Mouse (Mus musculus) cerebellum, adult 2 months (tissue): ENCODE results near the gene 2310039H08Rik. TPM values are rescaled to one million over a fixed set of nuclear protein-coding genes. Genes with fewer than 3 reads are reported as not detected.
"Not testable (repeated sequence)": the region's sequence is repeated elsewhere in the genome, so short reads cannot be mapped to it uniquely, and the experiment has no call there.

ENCODE experiments used
- DNase-seq, 2 experiments: peaks; one replicate each; pipeline ENCODE4 v3.0.0; 2021
- H3K27ac ChIP-seq: fragments of 200-500 bp; 2 replicates; pipeline ENCODE4 v1.5.1; 2012; ENCODE audit warnings: low read length, control low read depth, inconsistent platforms; ENCODE audit not compliant: insufficient read depth
- H3K27me3 ChIP-seq: fragments of 200-500 bp; 2 replicates; pipeline ENCODE4 v1.6.1; 2012; ENCODE audit warnings: inconsistent platforms, mild to moderate bottlenecking, low read length, moderate library complexity; ENCODE audit not compliant: control insufficient read depth, insufficient read depth
- H3K4me1 ChIP-seq: fragments of 200-500 bp; 2 replicates; pipeline ENCODE4 v1.6.1; 2011; ENCODE audit warnings: low read length; ENCODE audit not compliant: control insufficient read depth, insufficient read depth
- H3K4me3 ChIP-seq: fragments of 200-500 bp; replicated peaks from 2 replicates; pipeline ENCODE3; 2011; ENCODE audit warnings: mild to moderate bottlenecking, low read depth, low read length, control low read depth; ENCODE audit not compliant: insufficient read depth
- CTCF ChIP-seq: fragments of 200-500 bp; IDR thresholded peaks from 2 replicates; pipeline ENCODE4 v1.5.1; 2011; ENCODE audit warnings: low read depth, mild to moderate bottlenecking, control low read depth, low read length, moderate library complexity, borderline replicate concordance; ENCODE audit not compliant: insufficient read depth
- POLR2A ChIP-seq: fragments of 200-500 bp; IDR thresholded peaks from 2 replicates; pipeline ENCODE4 v1.6.1; 2011; ENCODE audit warnings: low read length, control low read depth, borderline replicate concordance; ENCODE audit not compliant: insufficient read depth
- WGBS: fragments of 180-500 bp; shearing (Covaris S2); methylation state at CpG from one replicate; pipeline ENCODE4 v1.1.7; 2018; 5-methylcytosine and 5-hydroxymethylcytosine counted together
- polyA plus RNA-seq: library from polyadenylated mRNA; depleted of rRNA; stranded (reverse); fragments of >200 nt; gene quantifications from 2 replicates; pipeline ENCODE4 v1.2.3, GENCODE M21; 2012

Gene 2310039H08Rik
- polyA plus RNA-seq, 1 experiment, result 22.1 TPM

DNA sequence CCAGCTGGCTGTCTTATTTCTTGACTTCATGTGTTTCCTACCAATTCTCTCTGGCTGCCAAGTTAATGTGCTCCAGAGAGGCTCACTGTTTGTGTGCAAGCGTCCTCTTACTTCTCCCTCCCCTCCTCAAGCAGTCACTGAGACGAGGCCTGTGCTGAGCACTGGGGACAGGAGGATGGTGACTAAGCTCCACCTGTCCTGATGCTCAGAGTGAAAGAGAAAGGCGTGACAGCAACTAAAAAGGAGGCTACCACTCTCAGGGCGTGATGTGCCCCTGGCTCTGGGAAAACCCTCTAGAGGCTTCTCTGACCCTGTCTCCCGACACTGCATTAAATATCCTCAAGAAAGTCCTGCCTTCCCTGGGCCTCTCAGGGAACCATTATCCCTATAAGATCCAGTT is 23.2 kb upstream of the 2310039H08Rik start:
- DNase-seq, result no peak
- no peak for TF ChIP-seq POLR2A
- TF ChIP-seq CTCF, result no peak
- 0 out of 2 replicates have a peak, but pooled peaks cover 4% of the 10 kb centered on the region for H3K4me1 ChIP-seq
- H3K27ac ChIP-seq, result no peak overlapping the region
- no peaks in the 10 kb centered on the region for H3K27me3 ChIP-seq
- H3K4me3 ChIP-seq, result no peak overlapping the region
- WGBS, result 82% methylated on average over 5 of the region's 5 CpGs

DNA sequence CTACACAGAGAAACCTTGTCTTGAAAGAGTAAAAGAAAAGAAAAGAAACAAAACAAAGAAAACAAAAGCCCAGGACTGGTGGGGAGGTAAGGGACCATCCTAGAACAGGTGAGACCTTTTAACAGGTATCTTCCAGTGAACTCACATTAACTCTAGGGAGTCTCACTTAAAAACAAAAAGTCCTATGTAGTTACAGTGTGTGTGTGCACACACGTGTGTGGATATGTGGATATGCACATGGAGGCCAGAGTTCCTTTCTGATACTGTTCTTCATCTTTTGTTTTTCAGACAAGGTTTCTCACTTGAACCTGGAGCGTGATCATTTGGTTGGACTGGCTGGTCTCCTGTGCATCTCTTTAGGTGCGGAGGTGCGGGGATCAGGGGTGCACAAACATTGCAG is 21.9 kb upstream of the 2310039H08Rik start:
- no peak for DNase-seq
- Histone ChIP-seq H3K27ac (no peak overlapping the region), H3K27me3 (no peaks in the 10 kb centered on the region), H3K4me1 (0 out of 2 replicates have a peak, but pooled peaks cover 4% of the 10 kb centered on the region), H3K4me3 (no peak overlapping the region)
- 92% methylated on average over 4 of the region's 4 CpGs for WGBS
- TF ChIP-seq CTCF, result no peak
- no peak for TF ChIP-seq POLR2A

DNA sequence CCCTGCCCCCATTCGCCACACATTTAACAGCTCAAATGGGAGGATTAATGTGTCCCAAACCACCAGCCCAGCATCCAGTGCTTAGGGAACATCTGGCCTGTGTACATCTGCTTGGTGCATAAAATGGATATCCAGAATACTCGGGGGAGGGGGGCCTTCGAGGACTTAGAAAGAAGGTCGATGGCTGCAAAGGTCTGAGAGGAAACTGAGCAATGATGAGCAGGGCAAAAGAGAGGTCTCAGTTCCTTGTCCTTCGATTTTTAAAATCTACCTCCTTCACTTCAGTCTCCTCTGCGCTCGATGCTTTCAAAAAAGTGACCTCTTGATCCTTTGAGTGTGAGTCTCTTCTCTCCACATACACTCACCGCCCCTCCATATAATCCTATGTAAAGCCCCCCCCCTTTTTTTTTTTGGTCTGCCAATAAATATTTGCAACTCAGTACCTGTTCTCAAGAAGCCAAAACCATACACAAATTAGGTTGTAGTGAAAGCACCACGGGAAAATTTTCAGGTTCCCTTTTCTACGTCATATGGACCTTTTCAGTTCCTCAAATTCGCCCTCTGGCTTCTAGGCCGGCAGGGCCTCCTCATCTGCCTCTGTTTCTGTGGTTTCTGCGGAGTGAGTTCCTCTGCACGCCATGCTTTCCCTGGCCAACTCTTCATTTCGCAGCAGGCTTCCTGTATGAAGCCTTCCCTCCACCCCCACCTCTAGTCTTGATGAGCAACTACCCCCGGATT is 21.2 kb upstream of the 2310039H08Rik start:
- 21% methylated on average over 16 of the region's 16 CpGs for WGBS
- Histone ChIP-seq H3K4me1 (0 out of 2 replicates have a peak, but pooled peaks cover 4% of the 10 kb centered on the region), H3K4me3 (peak overlapping the region; percentile 58), H3K27ac (peak overlapping the region; percentile 2; the same call in 1 of the 2 replicates), H3K27me3 (no peaks in the 10 kb centered on the region)
- DNase-seq, result no peak
- TF ChIP-seq POLR2A, result no peak
- no peak for TF ChIP-seq CTCF

DNA sequence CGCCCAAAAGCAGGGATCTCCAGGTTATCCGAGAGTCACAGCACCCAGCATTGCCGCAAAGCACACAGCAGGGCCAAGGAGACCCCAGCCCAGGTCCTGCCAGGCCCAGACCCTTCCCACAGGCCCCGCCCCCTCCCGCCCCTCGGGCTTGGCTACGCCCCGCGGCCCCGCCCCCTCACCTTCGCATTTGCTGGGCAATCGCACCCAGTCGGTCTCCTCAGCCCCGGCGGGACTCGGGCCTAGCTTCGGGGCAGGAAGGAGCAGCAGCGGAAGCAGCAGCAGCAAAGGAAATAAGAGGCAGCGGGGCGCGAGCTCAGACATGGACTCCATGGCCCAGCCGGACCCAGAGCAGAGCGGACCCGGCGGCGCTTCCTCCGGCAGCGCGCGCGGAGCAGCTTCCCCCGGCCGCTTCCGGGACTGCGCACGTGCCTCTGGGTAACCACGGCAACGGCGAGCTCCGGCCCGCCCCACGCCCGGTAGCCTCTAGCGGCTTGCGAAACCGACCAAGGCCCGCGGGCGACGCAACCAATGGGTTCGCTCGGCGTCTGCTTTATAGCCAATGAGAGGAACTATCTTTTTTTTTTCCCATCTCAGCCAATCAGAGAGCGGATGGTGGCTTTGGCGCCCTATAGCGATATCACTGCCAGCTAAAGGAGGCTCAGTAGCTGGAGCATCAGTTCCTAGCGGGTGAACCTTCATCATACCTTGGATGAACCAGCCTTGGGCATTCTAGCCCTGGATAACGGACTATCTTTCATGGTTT is 20.5 kb upstream of the 2310039H08Rik start, which contains the start of gene Cnpy3:
Gene Cnpy3, minus strand, starts transcription at position 421 of the 763 bp plus-strand sequence.
- Histone ChIP-seq H3K27ac (peak within 1 kb of the TSS; percentile 40), H3K27me3 (no peaks in the 10 kb centered on the region), H3K4me3 (peak within 1 kb of the TSS; percentile 58), H3K4me1 (0 out of 2 replicates have a peak, but pooled peaks cover 4% of the 10 kb centered on the region)
- peak; percentile 97 to 100 for DNase-seq
- peak; percentile 78; the same call in 1 of the 2 replicates for TF ChIP-seq POLR2A
- no peak for TF ChIP-seq CTCF
- 1% methylated on average over 58 of the region's 58 CpGs for WGBS

DNA sequence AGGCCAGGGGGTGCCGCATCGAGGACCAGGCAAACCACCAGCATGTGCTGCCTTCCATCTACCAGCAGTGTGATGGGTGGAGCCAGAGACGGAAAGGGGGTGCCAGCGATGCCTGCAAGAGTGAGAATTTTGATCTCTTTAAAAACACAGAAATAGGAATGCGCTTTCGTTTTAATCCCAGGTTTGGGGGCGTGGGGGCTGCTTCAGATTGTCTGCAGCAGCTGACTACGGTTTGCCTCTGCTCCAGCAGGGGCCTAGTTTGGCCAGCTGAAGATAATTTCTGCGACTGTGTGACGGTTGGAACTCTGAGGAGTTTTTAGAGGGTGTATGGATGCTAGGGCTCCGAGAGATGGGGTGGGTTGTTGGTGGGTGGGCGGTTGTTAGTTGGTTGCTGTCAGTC is 13.7 kb upstream of the 2310039H08Rik start:
- WGBS, result 73% methylated on average over 12 of the region's 12 CpGs
- Histone ChIP-seq H3K27me3 (no peaks in the 10 kb centered on the region), H3K27ac (no peak overlapping the region), H3K4me1 (no peaks in the 10 kb centered on the region), H3K4me3 (no peak overlapping the region)
- DNase-seq, result no peak
- no peak for TF ChIP-seq CTCF
- no peak for TF ChIP-seq POLR2A

DNA sequence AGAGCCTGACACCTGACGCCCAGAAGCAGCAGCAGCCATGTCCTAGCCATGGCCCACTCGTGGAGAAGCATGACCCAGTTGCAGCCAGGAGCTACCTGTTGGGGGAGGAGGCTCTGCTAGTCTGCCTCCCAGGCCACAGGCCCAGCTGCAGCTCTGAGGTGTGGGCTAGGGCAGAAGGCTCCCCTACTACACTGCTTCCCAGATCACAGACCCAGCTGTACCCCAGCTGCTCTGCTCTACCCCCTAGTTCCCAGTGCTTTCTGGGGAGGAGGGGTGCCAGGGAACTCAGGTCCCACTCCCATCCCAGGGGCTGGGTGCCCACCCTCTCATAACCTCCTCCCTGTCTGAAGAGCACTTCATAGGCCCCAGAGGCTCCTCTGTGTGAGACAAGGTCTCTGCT is 8.9 kb upstream of the 2310039H08Rik start, which contains the start of gene Ptcra:
Gene Ptcra, minus strand, starts transcription at position 169 of the 400 bp plus-strand sequence.
- H3K4me3 ChIP-seq, result no peak within 1 kb of the TSS
- no peaks in the 10 kb centered on the region for H3K4me1 ChIP-seq
- DNase-seq, result no peak
- no peaks in the 10 kb centered on the region for H3K27me3 ChIP-seq
- H3K27ac ChIP-seq, result no peak within 1 kb of the TSS
- no peak for TF ChIP-seq POLR2A
- no peak for TF ChIP-seq CTCF
- WGBS, result 47% methylated on average over 2 of the region's 2 CpGs

DNA sequence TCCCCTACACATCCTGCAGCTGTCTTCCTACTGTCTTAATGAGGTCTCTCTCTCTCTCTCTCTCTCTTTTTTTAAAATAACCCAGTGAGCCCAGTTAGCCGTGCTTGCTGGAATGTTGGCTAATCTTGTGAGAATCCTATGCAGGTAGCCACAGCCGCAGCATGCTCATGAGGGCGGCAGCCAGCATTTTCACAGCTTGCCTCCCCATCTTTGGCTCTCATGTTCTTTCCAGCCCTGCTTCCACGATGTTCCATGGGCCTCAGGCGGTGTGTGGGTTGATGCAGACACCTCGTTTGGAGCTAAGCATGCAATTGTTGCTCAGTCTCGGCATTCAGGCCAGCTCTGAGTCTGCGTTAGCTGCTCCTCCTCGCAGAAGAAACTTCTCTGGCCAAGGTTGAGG is 7.5 kb upstream of the 2310039H08Rik start:
- DNase-seq, H3K27me3 ChIP-seq, H3K27ac ChIP-seq, H3K4me1 ChIP-seq, H3K4me3 ChIP-seq: not testable (repeated sequence)
- 27% methylated on average over 9 of the region's 9 CpGs for WGBS

DNA sequence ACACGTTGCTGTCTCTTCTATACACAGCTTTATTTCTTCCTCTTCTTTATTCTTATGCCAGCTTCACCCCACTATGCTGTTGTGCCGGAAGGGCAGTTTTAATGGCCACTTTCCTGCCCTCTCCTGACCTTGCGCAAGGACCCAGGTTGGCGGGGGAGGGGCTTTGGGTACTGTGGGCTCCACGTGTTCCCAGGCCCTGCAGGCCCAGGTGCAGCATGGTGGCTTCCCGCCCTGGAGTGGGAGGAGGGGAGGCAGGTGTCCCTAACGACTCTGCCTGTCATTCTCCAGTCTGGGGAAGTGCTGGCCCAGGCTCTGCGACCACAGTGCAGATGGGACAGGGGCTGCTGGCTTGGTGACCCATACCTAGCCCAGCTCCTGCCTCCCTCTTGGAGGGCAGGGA is 4.6 kb upstream of the 2310039H08Rik start:
- TF ChIP-seq CTCF, result no peak
- TF ChIP-seq POLR2A, result no peak
- 59% methylated on average over 8 of the region's 8 CpGs for WGBS
- Histone ChIP-seq H3K4me1 (0 out of 2 replicates have a peak, but pooled peaks cover 3% of the 10 kb centered on the region), H3K27ac (no peak overlapping the region), H3K27me3 (no peaks in the 10 kb centered on the region), H3K4me3 (no peak overlapping the region)
- DNase-seq, result no peak
